Mouse (Mus musculus): ENCODE measurements around the gene Usp10.

GRCm38 (mm10) chr8:119881301-119881700 is 28.9 kb upstream of the Usp10 start:
- TF ChIP-seq CTCF (IDR thresholded peaks at IDR 0.05; ENCODE audit: extremely low read depth, insufficient read depth, insufficient read length, insufficient replicate concordance) = no peak
- no peak for TF ChIP-seq POLR2A (IDR thresholded peaks at IDR 0.05; ENCODE audit: low read depth, low read length)
